Mouse (Mus musculus) gastrocnemius, postnatal 14 days (tissue): ENCODE results near the gene Acbd7. TPM values are rescaled to one million over a fixed set of nuclear protein-coding genes. Genes with fewer than 3 reads are reported as not detected.

Experiments
- DNase-seq: peaks from one replicate; pipeline ENCODE4 v3.0.0; 2021; ENCODE audit warnings: mixed read lengths
- intact Hi-C: fragments of 180-260 bp; cut with DNase I; formaldehyde crosslinking; loops from one replicate; pipeline ENCODE4 v1.15.1; 2025; ENCODE audit warnings: low total_unique reads
- long read RNA-seq, 2 experiments: library from polyadenylated mRNA; stranded (forward); transcript quantifications; one replicate each; pipeline ENCODE4 v2.0.0; 2021
- total RNA-seq, 2 experiments: library from RNA; stranded (reverse); gene quantifications; 2 replicates each; pipeline ENCODE4 v1.2.3; 2021

Gene Acbd7
- total RNA-seq = under 1 TPM; 0.43 to 0.64 TPM
- long read RNA-seq, experiment 1 = 0 reads
- long read RNA-seq, experiment 2 = 0 reads

GRCm38 (mm10) chr2:3335611-3336301 is at the start of gene Acbd7:
Gene Acbd7, plus strand, starts transcription at chr2:3336168.
- intact Hi-C loops = no loop called here
- peak; percentile 30 for DNase-seq

GRCm38 (mm10) chr2:3286243-3286642 is 49.7 kb upstream of the Acbd7 start:
- intact Hi-C loops = no loop called here
- no peak for DNase-seq

GRCm38 (mm10) chr2:3289581-3289980 is 46.4 kb upstream of the Acbd7 start:
- intact Hi-C loops = no loop called here
- DNase-seq = no peak

GRCm38 (mm10) chr2:3292170-3292569 is 43.8 kb upstream of the Acbd7 start:
- intact Hi-C loops = no loop called here
- no peak for DNase-seq

GRCm38 (mm10) chr2:3295826-3296225 is 40.1 kb upstream of the Acbd7 start:
- no peak for DNase-seq
- intact Hi-C loops = no loop called here

- intact Hi-C loops = no loop called here
- peak; percentile 27 for DNase-seq
Measured at GRCm38 (mm10) chr2:3305426-3306025, 30.4 kb upstream of the Acbd7 start.

- DNase-seq = no peak
- intact Hi-C loops = no loop called here
Measured at GRCm38 (mm10) chr2:3323132-3323531, 12.8 kb upstream of the Acbd7 start.

GRCm38 (mm10) chr2:3324381-3325130 is 11.4 kb upstream of the Acbd7 start:
- intact Hi-C loops = no loop called here

GRCm38 (mm10) chr2:3326547-3326946 is 9.4 kb upstream of the Acbd7 start:
- intact Hi-C loops = no loop called here
- DNase-seq = no peak

More at GRCm38 (mm10) chr2:3324381-3325130, 11.4 kb upstream of the Acbd7 start:
- DNase-seq = no peak

- peak; percentile 56 for DNase-seq
- intact Hi-C loops = no loop called here
Measured at GRCm38 (mm10) chr2:3327351-3327750, 8.6 kb upstream of the Acbd7 start.

GRCm38 (mm10) chr2:3331071-3331703 is 4.8 kb upstream of the Acbd7 start:
- intact Hi-C loops = no loop called here
- DNase-seq = no peak

GRCm38 (mm10) chr2:3332056-3332455 is 3.9 kb upstream of the Acbd7 start:
- no peak for DNase-seq
- intact Hi-C loops = no loop called here

GRCm38 (mm10) chr2:3332484-3333242 is 3.3 kb upstream of the Acbd7 start, which contains the start of gene Rpp38:
Gene Rpp38, minus strand, starts transcription at chr2:3332643.
- DNase-seq = peak; percentile 93
- intact Hi-C loops = no loop called here

GRCm38 (mm10) chr2:3333761-3334160 is 2.2 kb upstream of the Acbd7 start:
- intact Hi-C loops = no loop called here

GRCm38 (mm10) chr2:3348422-3348821 is 12.5 kb downstream of the Acbd7 start:
- intact Hi-C loops = no loop called here
- DNase-seq = no peak

More at GRCm38 (mm10) chr2:3333761-3334160, 2.2 kb upstream of the Acbd7 start:
- DNase-seq = no peak

GRCm38 (mm10) chr2:3348919-3349318 is 13.0 kb downstream of the Acbd7 start:
- intact Hi-C loops = no loop called here
- DNase-seq = no peak

GRCm38 (mm10) chr2:3353160-3353559 is 17.2 kb downstream of the Acbd7 start:
- DNase-seq = no peak
- intact Hi-C loops = no loop called here

GRCm38 (mm10) chr2:3355793-3356192 is 19.8 kb downstream of the Acbd7 start:
- intact Hi-C loops = no loop called here
- no peak for DNase-seq

GRCm38 (mm10) chr2:3356311-3356710 is 20.3 kb downstream of the Acbd7 start:
- intact Hi-C loops = no loop called here
- no peak for DNase-seq
